Mouse (Mus musculus): ENCODE data around the gene Sprr2i. TPM values are rescaled to one million over a fixed set of nuclear protein-coding genes. Genes with fewer than 3 reads are reported as not detected.

The Sprr2i gene
- not detected in 2 replicates for polyA plus RNA-seq (2015; fragmentation: Nextera tagmentation; extraction: Ambion mirVana)

DNA sequence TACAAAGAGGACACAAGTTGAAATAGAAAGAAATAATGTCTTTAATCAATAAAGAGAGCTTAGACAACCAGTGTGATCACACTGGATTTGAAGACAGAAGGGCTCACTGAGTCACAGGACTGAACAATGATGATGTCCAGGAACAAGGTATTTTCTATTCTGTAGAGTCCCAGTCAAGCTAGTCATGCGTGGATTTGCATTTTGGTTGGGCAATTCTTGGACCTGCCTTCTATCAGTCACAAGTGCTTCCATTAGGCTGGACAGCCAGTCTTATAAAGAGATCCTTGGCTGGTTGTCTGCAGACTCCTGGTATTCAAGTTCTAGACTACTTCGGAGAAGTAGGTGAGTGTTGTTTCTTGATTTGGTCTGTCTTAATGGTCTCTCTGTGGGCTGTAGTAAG lies at the start of gene Sprr2i:
Sprr2i (plus strand) TSS at position 301 of the 400 bp plus-strand sequence.
- ATAC-seq (ENCODE audit: low FRiP score) = no peak
- no peaks in the 10 kb centered on the region for H3K27me3 ChIP-seq (replicated peaks)
- H3K9me3 ChIP-seq (replicated peaks) = no peaks in the 10 kb centered on the region
- H3K4me3 ChIP-seq (replicated peaks) = no peak within 1 kb of the TSS
- H3K4me2 ChIP-seq = no peak within 1 kb of the TSS
- no peak within 1 kb of the TSS for H3K27ac ChIP-seq (replicated peaks)
- no peak within 1 kb of the TSS for H3K9ac ChIP-seq (replicated peaks)
- no peaks in the 10 kb centered on the region for H3K36me3 ChIP-seq
- no peaks in the 10 kb centered on the region for H3K4me1 ChIP-seq
- 96% methylated on average over 2 of the region's 2 CpGs for WGBS

DNA sequence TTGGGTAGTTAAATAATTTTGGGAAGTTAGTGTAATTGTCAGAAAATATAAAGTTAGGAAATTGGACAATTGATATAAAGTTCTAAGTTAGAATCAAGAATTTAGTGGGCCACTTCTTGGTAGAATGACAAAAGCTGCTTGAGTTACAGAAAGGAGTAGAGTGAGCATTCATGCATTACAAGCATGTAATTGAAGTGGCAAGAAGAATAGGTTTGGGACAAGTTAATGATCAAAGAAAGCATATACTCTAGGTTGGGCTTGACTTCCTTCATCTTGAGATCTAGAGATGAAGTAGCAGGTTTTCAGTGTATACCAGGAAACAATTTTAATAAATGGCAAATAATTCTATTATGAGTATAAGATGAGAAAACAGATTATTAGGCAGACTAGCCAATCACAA lies 46.2 kb upstream of the Sprr2i start:
- no peak for ATAC-seq (ENCODE audit: low FRiP score)
- H3K27me3 ChIP-seq (replicated peaks) = no peaks in the 10 kb centered on the region
- H3K36me3 ChIP-seq = no peaks in the 10 kb centered on the region
- no peak overlapping the region for H3K4me3 ChIP-seq (replicated peaks)
- H3K27ac ChIP-seq (replicated peaks) = no peak overlapping the region
- H3K4me2 ChIP-seq = no peak overlapping the region
- no peaks in the 10 kb centered on the region for H3K9me3 ChIP-seq (replicated peaks)
- H3K9ac ChIP-seq (replicated peaks) = no peak overlapping the region
- no peaks in the 10 kb centered on the region for H3K4me1 ChIP-seq

DNA sequence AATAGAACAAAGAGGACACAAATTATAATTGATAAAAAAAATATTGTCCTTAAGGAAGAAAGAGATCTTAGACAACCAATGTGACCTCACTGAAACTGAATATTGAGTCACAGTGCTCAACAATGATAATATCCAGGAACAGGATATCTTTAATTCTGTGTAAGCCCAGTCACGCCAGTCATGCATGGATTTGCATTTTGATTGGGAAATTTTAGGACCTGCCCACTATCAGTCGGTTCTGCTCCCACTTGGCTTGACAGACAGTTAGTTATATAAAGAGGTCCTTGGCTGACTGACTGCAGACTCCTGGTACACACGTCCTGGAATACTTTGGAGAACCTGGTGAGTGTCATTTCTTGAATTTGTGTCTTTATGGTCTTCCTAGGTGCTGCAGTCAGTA lies 42.9 kb upstream of the Sprr2i start, which contains the start of gene Sprr2f:
Sprr2f (plus strand) TSS at position 301 of the 400 bp plus-strand sequence.
- H3K36me3 ChIP-seq = no peaks in the 10 kb centered on the region
- no peak for ATAC-seq (ENCODE audit: low FRiP score)
- WGBS = 74% methylated on average over 3 of the region's 3 CpGs
- no peaks in the 10 kb centered on the region for H3K9me3 ChIP-seq (replicated peaks)
- no peaks in the 10 kb centered on the region for H3K4me1 ChIP-seq
- H3K27ac ChIP-seq (replicated peaks) = no peak within 1 kb of the TSS
- H3K4me3 ChIP-seq (replicated peaks) = no peak within 1 kb of the TSS
- H3K4me2 ChIP-seq = no peak within 1 kb of the TSS
- H3K9ac ChIP-seq (replicated peaks) = no peak within 1 kb of the TSS
- no peaks in the 10 kb centered on the region for H3K27me3 ChIP-seq (replicated peaks)

DNA sequence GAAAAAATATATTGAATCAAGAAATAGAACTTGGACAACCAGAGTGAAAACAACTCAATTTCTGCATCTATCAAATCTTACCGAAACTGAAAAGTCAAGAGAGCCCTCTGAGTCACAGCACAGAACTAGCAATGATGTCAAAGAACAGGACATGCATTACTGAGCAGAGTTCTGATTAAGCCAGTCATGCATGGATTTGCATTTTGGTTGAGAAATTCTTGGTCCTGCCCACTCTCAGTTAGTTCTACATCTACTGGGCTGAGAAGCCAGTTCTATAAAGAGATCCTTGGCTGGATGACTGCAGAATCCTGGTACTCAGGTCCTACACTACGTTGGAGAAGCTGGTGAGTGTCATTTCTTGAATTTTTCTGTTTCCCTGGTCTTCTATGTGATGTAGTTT lies 34.2 kb upstream of the Sprr2i start:
- Histone ChIP-seq H3K4me2 (no peak overlapping the region), H3K4me3 (replicated peaks) (no peak overlapping the region), H3K4me1 (no peaks in the 10 kb centered on the region), H3K9me3 (replicated peaks) (no peaks in the 10 kb centered on the region), H3K36me3 (no peaks in the 10 kb centered on the region), H3K27ac (replicated peaks) (no peak overlapping the region), H3K27me3 (replicated peaks) (no peaks in the 10 kb centered on the region), H3K9ac (replicated peaks) (no peak overlapping the region)
- no peak for ATAC-seq (ENCODE audit: low FRiP score)
- WGBS = 79% methylated on average over 2 of the region's 2 CpGs

DNA sequence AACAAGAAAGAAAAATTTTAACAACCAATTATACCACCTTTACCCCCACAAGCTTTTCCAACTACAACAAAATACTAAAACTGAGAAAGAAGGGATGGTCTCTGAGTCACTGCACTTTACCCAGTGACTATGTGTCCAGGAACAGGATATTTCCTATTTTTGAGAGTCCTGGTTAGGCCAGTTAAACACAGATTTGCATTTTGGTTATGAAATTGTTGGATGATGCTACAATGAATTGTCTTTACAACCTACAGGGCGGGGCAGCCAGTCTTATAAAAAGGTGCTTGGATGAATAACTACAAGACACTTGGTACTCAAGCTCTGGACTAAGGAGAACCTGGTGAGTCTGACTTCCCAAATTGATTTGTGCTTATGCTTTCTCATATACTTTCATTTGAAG lies 22.4 kb upstream of the Sprr2i start, which contains the start of gene Sprr2h:
Sprr2h (plus strand) TSS at position 301 of the 400 bp plus-strand sequence.
- no peaks in the 10 kb centered on the region for H3K4me1 ChIP-seq
- H3K27me3 ChIP-seq (replicated peaks) = no peaks in the 10 kb centered on the region
- ATAC-seq (ENCODE audit: low FRiP score) = no peak

DNA sequence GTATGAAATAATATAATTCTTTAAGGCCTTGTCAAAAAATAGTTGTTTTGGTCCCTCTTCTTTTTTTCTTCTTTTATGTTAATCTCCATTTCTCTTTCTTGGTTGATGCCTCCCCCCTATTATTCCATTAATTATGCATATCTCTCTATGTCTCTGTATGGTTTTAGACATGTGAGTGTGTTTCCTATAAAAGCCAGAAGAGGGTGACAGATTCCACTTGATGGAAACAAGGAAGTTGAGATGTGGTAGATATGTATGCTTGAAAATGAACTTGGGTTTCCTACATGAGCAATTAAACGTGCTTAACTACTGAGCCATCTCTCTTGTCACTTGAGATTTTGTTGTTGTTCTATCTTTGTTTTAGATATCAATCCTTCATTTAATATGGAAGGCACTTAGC lies 13.5 kb upstream of the Sprr2i start:
- no peaks in the 10 kb centered on the region for H3K36me3 ChIP-seq
- H3K4me1 ChIP-seq = no peaks in the 10 kb centered on the region
- H3K27ac ChIP-seq (replicated peaks) = no peak overlapping the region
- no peak overlapping the region for H3K4me3 ChIP-seq (replicated peaks)
- H3K4me2 ChIP-seq = no peak overlapping the region
- H3K9me3 ChIP-seq (replicated peaks) = no peaks in the 10 kb centered on the region
- no peak overlapping the region for H3K9ac ChIP-seq (replicated peaks)
- no peak for ATAC-seq (ENCODE audit: low FRiP score)
- WGBS = 68% methylated on average over 1 of the region's 1 CpGs
- no peaks in the 10 kb centered on the region for H3K27me3 ChIP-seq (replicated peaks)

More for the DNA sequence above, 22.4 kb upstream of the Sprr2i start, which contains the start of gene Sprr2h:
- no peak within 1 kb of the TSS for H3K4me3 ChIP-seq (replicated peaks)
- H3K4me2 ChIP-seq = no peak within 1 kb of the TSS
- no peaks in the 10 kb centered on the region for H3K9me3 ChIP-seq (replicated peaks)
- no peak within 1 kb of the TSS for H3K27ac ChIP-seq (replicated peaks)
- 85% methylated on average over 1 of the region's 1 CpGs for WGBS
- H3K9ac ChIP-seq (replicated peaks) = no peak within 1 kb of the TSS
- H3K36me3 ChIP-seq = no peaks in the 10 kb centered on the region

DNA sequence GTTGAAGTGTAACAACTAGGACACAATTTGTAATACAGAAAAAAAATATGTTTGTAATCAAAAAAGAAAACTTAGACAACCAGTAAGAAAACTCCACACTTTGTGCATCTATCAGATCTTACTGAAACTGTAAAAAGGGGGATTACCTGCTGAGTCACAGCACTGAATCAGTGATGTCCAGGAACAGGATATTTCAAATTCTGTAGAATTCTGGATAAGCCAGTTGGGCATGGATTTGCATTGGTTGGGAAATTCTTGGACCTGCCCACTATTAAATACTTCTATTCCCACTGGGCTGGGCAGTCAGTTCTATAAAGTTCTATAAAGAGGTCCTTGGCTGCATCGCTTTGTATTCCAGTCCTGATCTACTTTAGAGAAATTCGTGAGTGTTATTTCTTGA lies 10.0 kb downstream of the Sprr2i start, which contains the start of gene Sprr2j-ps:
Sprr2j-ps (plus strand) TSS at position 301 of the 400 bp plus-strand sequence.
- H3K36me3 ChIP-seq = no peaks in the 10 kb centered on the region
- no peaks in the 10 kb centered on the region for H3K4me1 ChIP-seq
- no peak within 1 kb of the TSS for H3K4me3 ChIP-seq (replicated peaks)
- H3K9me3 ChIP-seq (replicated peaks) = no peaks in the 10 kb centered on the region
- no peaks in the 10 kb centered on the region for H3K27me3 ChIP-seq (replicated peaks)
- ATAC-seq (ENCODE audit: low FRiP score) = no peak
- no peak within 1 kb of the TSS for H3K9ac ChIP-seq (replicated peaks)
- WGBS = 91% methylated on average over 2 of the region's 2 CpGs
- H3K27ac ChIP-seq (replicated peaks) = no peak within 1 kb of the TSS
- H3K4me2 ChIP-seq = no peak within 1 kb of the TSS

DNA sequence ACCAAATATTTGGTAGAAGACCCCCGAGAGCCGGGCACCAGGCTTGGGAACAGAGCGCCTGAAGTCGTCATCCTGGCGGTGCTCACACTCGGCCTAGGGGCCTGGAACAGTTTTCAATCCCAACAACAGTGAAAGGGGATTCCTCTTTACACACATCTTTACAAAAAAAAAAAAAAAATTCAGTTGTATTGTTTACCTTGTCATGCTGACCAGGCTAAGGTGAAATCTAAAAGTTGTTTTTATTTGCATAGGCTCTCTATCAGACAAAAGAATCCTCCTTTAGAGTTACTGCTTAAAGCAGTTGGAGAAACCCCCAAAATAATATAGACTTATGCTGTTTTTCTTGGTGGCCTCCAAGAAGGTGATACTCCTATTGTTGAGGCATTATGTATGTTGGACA lies 21.5 kb downstream of the Sprr2i start, which contains the start of gene Gm9774:
Gm9774 (minus strand) TSS at position 101 of the 400 bp plus-strand sequence.
- H3K4me3 ChIP-seq (replicated peaks) = no peak within 1 kb of the TSS
- no peak within 1 kb of the TSS for H3K27ac ChIP-seq (replicated peaks)
- H3K4me1 ChIP-seq = no peaks in the 10 kb centered on the region
- no peak within 1 kb of the TSS for H3K9ac ChIP-seq (replicated peaks)
- no peaks in the 10 kb centered on the region for H3K9me3 ChIP-seq (replicated peaks)
- no peak within 1 kb of the TSS for H3K4me2 ChIP-seq
- WGBS = 92% methylated on average over 6 of the region's 6 CpGs
- ATAC-seq (ENCODE audit: low FRiP score) = no peak
- H3K36me3 ChIP-seq = no peaks in the 10 kb centered on the region
- no peaks in the 10 kb centered on the region for H3K27me3 ChIP-seq (replicated peaks)

DNA sequence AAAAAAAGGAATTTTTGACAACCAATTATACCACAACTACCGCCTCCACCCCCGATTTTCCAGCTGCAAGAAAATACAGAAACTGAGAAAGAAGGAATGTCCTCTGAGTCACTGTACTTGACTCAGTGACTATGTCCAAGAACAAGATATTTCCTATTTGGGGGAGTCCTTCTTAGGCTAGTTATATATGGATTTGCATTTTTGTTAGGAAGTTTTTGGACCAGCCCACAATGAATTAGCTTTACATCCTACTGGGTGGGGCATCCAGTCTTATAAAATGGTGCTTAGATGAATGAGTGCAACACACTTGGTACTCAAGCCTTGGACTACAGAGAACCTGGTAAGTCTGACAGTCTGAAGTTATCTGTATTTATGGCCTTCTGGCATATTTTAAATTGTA lies 24.5 kb downstream of the Sprr2i start, which contains the start of gene Sprr2k:
Sprr2k (plus strand) TSS at position 301 of the 400 bp plus-strand sequence.
- no peak for ATAC-seq (ENCODE audit: low FRiP score)
- Histone ChIP-seq H3K36me3 (no peaks in the 10 kb centered on the region), H3K27me3 (replicated peaks) (no peaks in the 10 kb centered on the region), H3K9ac (replicated peaks) (no peak within 1 kb of the TSS), H3K4me1 (no peaks in the 10 kb centered on the region), H3K9me3 (replicated peaks) (no peaks in the 10 kb centered on the region), H3K27ac (replicated peaks) (no peak within 1 kb of the TSS), H3K4me2 (no peak within 1 kb of the TSS), H3K4me3 (replicated peaks) (no peak within 1 kb of the TSS)
- WGBS = 83% methylated on average over 2 of the region's 2 CpGs

DNA sequence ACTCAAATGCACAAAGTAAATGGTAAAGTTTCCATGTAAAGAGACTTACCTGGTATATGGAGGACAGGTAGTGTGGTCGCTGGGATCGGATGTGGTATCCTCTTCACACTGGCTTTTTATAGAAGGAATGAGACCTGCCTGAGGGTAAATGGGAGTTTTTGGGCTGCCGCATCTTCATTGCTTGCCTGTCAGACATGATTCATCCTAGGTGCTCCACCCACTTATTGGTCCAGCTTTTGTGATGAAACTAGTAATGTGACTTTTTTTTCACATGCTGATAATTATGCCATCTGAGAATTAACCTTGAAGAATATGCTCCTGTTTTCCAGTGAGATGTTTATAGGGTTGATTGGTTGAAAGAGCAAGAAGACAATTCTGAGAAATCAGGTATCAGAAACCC lies 30.9 kb downstream of the Sprr2i start, which contains the start of gene Sprr1b:
Sprr1b (minus strand) TSS at position 101 of the 400 bp plus-strand sequence.
- Histone ChIP-seq H3K27me3 (replicated peaks) (no peaks in the 10 kb centered on the region), H3K9me3 (replicated peaks) (no peaks in the 10 kb centered on the region), H3K4me2 (no peak within 1 kb of the TSS), H3K4me3 (replicated peaks) (no peak within 1 kb of the TSS), H3K4me1 (no peaks in the 10 kb centered on the region), H3K27ac (replicated peaks) (no peak within 1 kb of the TSS), H3K9ac (replicated peaks) (no peak within 1 kb of the TSS), H3K36me3 (no peaks in the 10 kb centered on the region)
- ATAC-seq (ENCODE audit: low FRiP score) = no peak
- WGBS = 91% methylated on average over 3 of the region's 3 CpGs

DNA sequence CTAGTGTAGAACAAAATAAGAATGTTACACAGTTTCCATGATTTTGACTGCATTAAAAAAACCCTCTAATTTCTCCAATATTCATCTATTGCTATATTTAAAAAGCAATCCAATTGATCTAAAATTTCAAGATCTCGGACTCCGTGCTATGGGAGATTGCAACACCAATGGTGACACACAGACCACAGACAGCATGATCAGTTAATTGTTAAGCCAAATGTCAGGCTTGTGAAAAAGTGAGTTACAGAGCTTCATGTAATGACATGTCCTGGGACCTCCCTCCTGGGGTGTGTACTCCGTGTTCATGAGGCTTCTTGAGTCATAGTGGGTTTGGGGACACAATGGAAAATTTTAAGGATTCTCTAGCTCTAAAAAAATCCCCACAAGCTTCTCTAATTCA lies 32.4 kb downstream of the Sprr2i start:
- Histone ChIP-seq H3K27me3 (replicated peaks) (no peaks in the 10 kb centered on the region), H3K36me3 (no peaks in the 10 kb centered on the region), H3K27ac (replicated peaks) (no peak overlapping the region), H3K4me1 (no peaks in the 10 kb centered on the region), H3K9ac (replicated peaks) (no peak overlapping the region), H3K4me2 (no peak overlapping the region), H3K9me3 (replicated peaks) (no peaks in the 10 kb centered on the region), H3K4me3 (replicated peaks) (no peak overlapping the region)
- WGBS = 86% methylated on average over 3 of the region's 3 CpGs
- ATAC-seq (ENCODE audit: low FRiP score) = no peak

DNA sequence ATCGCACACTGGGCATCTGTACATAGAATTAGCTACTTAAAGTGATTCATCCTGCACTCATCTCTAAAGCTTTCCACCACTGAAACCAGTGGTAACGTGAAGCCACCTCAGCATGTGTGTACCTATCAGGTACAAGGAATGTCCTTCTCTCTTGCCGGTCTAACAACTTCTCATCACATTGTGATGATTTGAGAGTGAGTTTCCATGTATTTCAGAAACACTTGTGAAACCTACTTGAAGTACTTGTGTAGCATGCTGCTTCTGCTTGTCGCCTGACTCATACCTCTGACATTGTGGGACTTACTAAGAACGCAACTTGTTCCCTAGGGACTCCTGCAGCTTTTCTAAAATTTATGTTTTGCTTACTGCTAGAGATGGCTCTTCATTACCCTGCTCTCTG lies 47.4 kb downstream of the Sprr2i start:
- ATAC-seq (ENCODE audit: low FRiP score) = no peak
- no peaks in the 10 kb centered on the region for H3K27me3 ChIP-seq (replicated peaks)
- H3K9ac ChIP-seq (replicated peaks) = no peak overlapping the region
- no peak overlapping the region for H3K4me2 ChIP-seq
- no peaks in the 10 kb centered on the region for H3K9me3 ChIP-seq (replicated peaks)
- no peak overlapping the region for H3K4me3 ChIP-seq (replicated peaks)
- H3K27ac ChIP-seq (replicated peaks) = no peak overlapping the region
- no peaks in the 10 kb centered on the region for H3K36me3 ChIP-seq
- no peaks in the 10 kb centered on the region for H3K4me1 ChIP-seq
- WGBS = 90% methylated on average over 5 of the region's 5 CpGs

Data from neural tube, embryonic 15.5 days (tissue).